Mouse (Mus musculus): Measurements from ENCODE around the gene Zfand6. TPM values are rescaled to one million over a fixed set of nuclear protein-coding genes. Genes with fewer than 3 reads are reported as not detected.

Gene Zfand6
- total and polyA plus RNA-seq, 2 experiments, result 94.2 to 134 TPM

DNA sequence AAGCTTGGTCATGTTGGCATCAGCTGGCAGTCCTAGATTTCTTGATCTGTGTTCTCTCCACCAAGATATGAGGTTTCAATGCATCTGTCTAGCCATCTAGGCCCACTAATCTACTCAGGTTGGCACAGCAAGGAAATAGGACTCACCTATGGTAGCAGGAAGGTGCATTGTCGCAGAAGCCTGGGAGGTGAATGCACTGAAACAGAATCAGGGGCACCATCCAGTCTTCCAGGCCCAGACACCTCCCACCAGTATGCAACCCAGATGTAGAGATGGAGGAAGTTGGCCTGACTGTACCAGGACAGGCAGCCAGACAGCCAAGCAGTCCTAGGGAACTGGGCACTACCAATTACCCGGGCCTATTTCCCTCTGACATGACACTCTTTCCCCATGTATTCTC is 89.1 kb downstream of the Zfand6 start:
- Histone ChIP-seq H3K27me3 (ENCODE audit: control insufficient read depth, insufficient read depth, low read length) (no peaks in the 10 kb centered on the region), H3K4me3 (ENCODE audit: insufficient read depth, low read depth, low read length) (no peak overlapping the region), H3K27ac (replicated peaks; ENCODE audit: insufficient read depth, low read depth, low read length) (no peak overlapping the region), H3K4me1 (ENCODE audit: control insufficient read depth, insufficient read depth, low read length) (peaks cover 25% of the 10 kb centered on the region), H3K9ac (ENCODE audit: low read depth, low read length) (0 out of 2 replicates have a peak overlapping the region, but pooled peaks have one; percentile 4), H3K79me2 (ENCODE audit: control insufficient read depth, insufficient read depth, low read length) (peaks cover 18% of the 10 kb centered on the region; the same call in 1 of the 2 replicates), H3K36me3 (ENCODE audit: control insufficient read depth, insufficient read depth, low read length) (peaks cover 67% of the 10 kb centered on the region)
- peak; percentile 36 for DNase-seq (ENCODE audit: extremely low read depth, low read depth, low spot score)
- WGBS, result 83% methylated on average over 2 of the region's 2 CpGs
- no peak for TF ChIP-seq CTCF (IDR thresholded peaks at IDR 0.05; ENCODE audit: low read depth, low read length)
- no peak for TF ChIP-seq POLR2A (IDR thresholded peaks at IDR 0.05; ENCODE audit: extremely low read depth, insufficient read depth, low read length)

DNA sequence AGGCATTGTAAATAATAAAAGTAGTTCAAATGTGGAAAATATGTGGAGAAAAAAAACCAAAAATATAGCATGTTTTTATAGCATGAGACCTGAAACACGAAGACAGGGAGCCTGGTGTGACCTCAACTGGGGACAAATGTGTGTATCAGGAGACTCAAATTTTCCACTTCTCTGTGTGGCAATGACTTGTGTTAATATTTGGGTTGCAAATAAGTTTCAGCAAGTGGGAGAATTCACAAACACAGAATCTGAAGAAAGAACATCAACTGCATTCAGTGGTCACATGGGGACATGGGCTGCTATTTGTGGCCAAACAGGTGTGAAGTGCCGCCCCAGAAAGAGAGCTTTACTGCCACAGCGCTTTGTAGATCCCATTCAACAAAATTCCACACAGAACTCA is 93.1 kb downstream of the Zfand6 start:
- TF ChIP-seq POLR2A (IDR thresholded peaks at IDR 0.05; ENCODE audit: extremely low read depth, insufficient read depth, low read length) (no peak), CTCF (IDR thresholded peaks at IDR 0.05; ENCODE audit: low read depth, low read length) (no peak)
- no peak overlapping the region for H3K4me3 ChIP-seq (ENCODE audit: insufficient read depth, low read depth, low read length)
- peaks cover 19% of the 10 kb centered on the region for H3K4me1 ChIP-seq (ENCODE audit: control insufficient read depth, insufficient read depth, low read length)
- 41% methylated on average over 3 of the region's 3 CpGs for WGBS
- DNase-seq (ENCODE audit: extremely low read depth, low read depth, low spot score), result peak; percentile 42
- no peaks in the 10 kb centered on the region for H3K27me3 ChIP-seq (ENCODE audit: control insufficient read depth, insufficient read depth, low read length)
- peaks cover 90% of the 10 kb centered on the region for H3K36me3 ChIP-seq (ENCODE audit: control insufficient read depth, insufficient read depth, low read length)
- no peak overlapping the region for H3K27ac ChIP-seq (replicated peaks; ENCODE audit: insufficient read depth, low read depth, low read length)
- peaks cover 11% of the 10 kb centered on the region; the same call in 1 of the 2 replicates for H3K79me2 ChIP-seq (ENCODE audit: control insufficient read depth, insufficient read depth, low read length)
- no peak overlapping the region for H3K9ac ChIP-seq (ENCODE audit: low read depth, low read length)

DNA sequence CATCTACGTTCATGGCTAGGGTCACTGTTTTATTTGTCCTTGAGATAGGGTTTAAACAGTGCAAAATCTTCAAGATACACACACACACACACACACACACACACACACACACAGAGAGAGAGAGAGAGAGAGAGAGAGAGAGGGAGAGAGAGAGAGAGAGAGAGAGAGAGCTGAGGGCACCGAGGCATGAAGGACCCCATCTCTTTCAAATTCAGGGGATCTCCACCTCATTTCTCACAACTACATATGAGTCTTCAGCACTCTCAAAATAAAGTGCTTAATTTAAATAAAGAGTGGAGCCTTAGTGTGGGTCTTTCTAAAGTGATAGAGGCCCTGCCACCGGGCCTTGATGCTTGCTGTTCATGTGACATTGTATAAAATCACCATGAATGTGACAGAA is 93.8 kb downstream of the Zfand6 start:
- Histone ChIP-seq H3K36me3 (ENCODE audit: control insufficient read depth, insufficient read depth, low read length) (peaks cover 90% of the 10 kb centered on the region), H3K9ac (ENCODE audit: low read depth, low read length) (no peak overlapping the region), H3K27ac (replicated peaks; ENCODE audit: insufficient read depth, low read depth, low read length) (no peak overlapping the region), H3K79me2 (ENCODE audit: control insufficient read depth, insufficient read depth, low read length) (peaks cover 5% of the 10 kb centered on the region; the same call in 1 of the 2 replicates), H3K27me3 (ENCODE audit: control insufficient read depth, insufficient read depth, low read length) (no peaks in the 10 kb centered on the region), H3K4me3 (ENCODE audit: insufficient read depth, low read depth, low read length) (no peak overlapping the region), H3K4me1 (ENCODE audit: control insufficient read depth, insufficient read depth, low read length) (peaks cover 14% of the 10 kb centered on the region; the same call in 1 of the 2 replicates)
- WGBS, result 85% methylated on average over 3 of the region's 3 CpGs
- TF ChIP-seq CTCF (IDR thresholded peaks at IDR 0.05; ENCODE audit: low read depth, low read length), result no peak
- no peak for TF ChIP-seq POLR2A (IDR thresholded peaks at IDR 0.05; ENCODE audit: extremely low read depth, insufficient read depth, low read length)
- no peak for DNase-seq (ENCODE audit: extremely low read depth, low read depth, low spot score)

DNA sequence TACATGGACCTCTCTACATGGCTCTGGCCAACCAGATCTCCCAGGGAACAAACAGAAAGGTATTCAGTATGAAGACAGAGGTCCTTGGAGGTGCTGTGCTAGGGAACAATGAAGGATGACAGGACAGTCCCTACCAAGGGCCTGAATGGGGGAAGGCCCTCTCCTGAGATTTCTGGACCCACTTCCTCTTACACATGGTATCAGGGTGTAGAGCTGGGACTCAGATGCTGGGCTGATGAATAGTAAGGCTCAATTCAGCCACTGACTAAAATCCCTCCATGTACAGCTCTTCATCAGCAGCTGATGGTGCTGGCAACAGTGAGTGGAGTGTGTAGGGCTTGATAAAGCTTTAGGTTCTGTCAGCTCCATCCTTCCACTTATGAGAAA is 94.8 kb downstream of the Zfand6 start:
- TF ChIP-seq CTCF (IDR thresholded peaks at IDR 0.05; ENCODE audit: low read depth, low read length), result no peak
- no peak for TF ChIP-seq POLR2A (IDR thresholded peaks at IDR 0.05; ENCODE audit: extremely low read depth, insufficient read depth, low read length)
- DNase-seq (ENCODE audit: extremely low read depth, low read depth, low spot score), result no peak
- H3K27ac ChIP-seq (replicated peaks; ENCODE audit: insufficient read depth, low read depth, low read length), result no peak overlapping the region
- H3K4me3 ChIP-seq (ENCODE audit: insufficient read depth, low read depth, low read length), result no peak overlapping the region
- H3K36me3 ChIP-seq (ENCODE audit: control insufficient read depth, insufficient read depth, low read length), result peaks cover 89% of the 10 kb centered on the region
- H3K9ac ChIP-seq (ENCODE audit: low read depth, low read length), result no peak overlapping the region
- no peaks in the 10 kb centered on the region; the same call in 1 of the 2 replicates for H3K79me2 ChIP-seq (ENCODE audit: control insufficient read depth, insufficient read depth, low read length)
- H3K4me1 ChIP-seq (ENCODE audit: control insufficient read depth, insufficient read depth, low read length), result peaks cover 8% of the 10 kb centered on the region; the same call in 1 of the 2 replicates
- H3K27me3 ChIP-seq (ENCODE audit: control insufficient read depth, insufficient read depth, low read length), result no peaks in the 10 kb centered on the region

DNA sequence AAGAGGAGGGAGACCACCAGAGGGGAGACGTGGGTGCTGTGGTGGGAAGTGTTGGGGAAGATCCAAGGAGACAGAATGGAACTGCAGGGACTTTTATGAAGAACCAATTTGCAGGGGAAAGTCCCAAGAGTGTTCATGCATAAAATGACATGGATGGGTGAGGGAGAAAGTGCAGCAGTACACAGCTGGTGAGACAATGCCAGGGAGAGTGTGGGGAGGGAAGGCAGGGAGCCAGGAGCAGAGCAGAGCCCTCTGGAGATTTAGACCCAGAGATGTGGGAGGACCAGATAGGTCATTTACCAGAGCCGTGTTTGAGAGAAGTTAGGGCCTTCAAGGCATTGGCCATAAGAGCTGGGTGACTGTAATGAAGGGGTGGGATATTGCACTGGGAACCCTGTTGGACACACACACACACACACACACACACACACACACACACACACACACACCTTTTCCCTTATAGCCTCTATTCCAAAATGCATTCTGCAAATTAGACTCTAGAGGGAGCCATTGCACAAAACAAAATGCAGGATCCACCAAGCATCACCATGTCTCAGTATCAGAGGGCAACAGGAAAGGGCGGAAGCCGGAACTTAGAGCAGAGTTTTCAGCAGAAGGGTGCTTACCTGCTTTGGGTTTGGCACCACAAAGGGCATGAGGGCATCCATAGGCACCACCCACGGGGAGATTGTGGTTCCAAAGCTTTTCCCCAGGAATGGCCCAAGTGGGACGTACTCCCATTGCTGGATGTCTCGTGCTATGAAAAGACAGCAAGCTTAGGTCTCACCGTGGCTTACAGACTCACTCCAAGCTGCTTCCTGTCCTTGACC is 95.5 kb downstream of the Zfand6 start:
- no peak overlapping the region for H3K27ac ChIP-seq (replicated peaks; ENCODE audit: insufficient read depth, low read depth, low read length)
- peaks cover 90% of the 10 kb centered on the region for H3K36me3 ChIP-seq (ENCODE audit: control insufficient read depth, insufficient read depth, low read length)
- no peak overlapping the region for H3K4me3 ChIP-seq (ENCODE audit: insufficient read depth, low read depth, low read length)
- H3K27me3 ChIP-seq (ENCODE audit: control insufficient read depth, insufficient read depth, low read length), result no peaks in the 10 kb centered on the region
- peak; percentile 32; the same call in 1 of the 2 replicates for TF ChIP-seq CTCF (IDR thresholded peaks at IDR 0.05; ENCODE audit: low read depth, low read length)
- no peak for TF ChIP-seq POLR2A (IDR thresholded peaks at IDR 0.05; ENCODE audit: extremely low read depth, insufficient read depth, low read length)
- H3K9ac ChIP-seq (ENCODE audit: low read depth, low read length), result no peak overlapping the region
- H3K4me1 ChIP-seq (ENCODE audit: control insufficient read depth, insufficient read depth, low read length), result peaks cover 8% of the 10 kb centered on the region; the same call in 1 of the 2 replicates
- WGBS, result 38% methylated on average over 8 of the region's 8 CpGs
- no peaks in the 10 kb centered on the region; the same call in 1 of the 2 replicates for H3K79me2 ChIP-seq (ENCODE audit: control insufficient read depth, insufficient read depth, low read length)
- peak; percentile 62 for DNase-seq (ENCODE audit: extremely low read depth, low read depth, low spot score)

DNA sequence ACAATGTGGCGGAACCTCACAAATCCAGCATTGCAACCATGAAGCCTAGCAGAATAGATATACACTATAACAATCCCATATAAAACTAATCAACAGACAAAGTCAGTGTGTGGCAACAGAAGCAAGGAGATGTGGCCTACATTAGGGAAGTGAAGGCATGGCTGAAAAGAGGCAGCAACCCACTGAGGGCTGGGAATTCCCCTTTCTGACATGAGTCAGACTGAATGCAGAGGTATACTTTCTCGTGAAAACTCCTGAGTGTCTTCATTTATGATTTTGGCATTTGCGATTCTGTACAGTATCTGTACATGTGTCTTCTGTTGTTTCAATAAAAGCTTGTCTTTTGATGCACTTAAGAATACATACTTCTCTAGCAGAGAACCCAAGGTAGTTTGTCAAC is 98.4 kb downstream of the Zfand6 start:
- TF ChIP-seq POLR2A (IDR thresholded peaks at IDR 0.05; ENCODE audit: extremely low read depth, insufficient read depth, low read length) (no peak), CTCF (IDR thresholded peaks at IDR 0.05; ENCODE audit: low read depth, low read length) (no peak)
- Histone ChIP-seq H3K27me3 (ENCODE audit: control insufficient read depth, insufficient read depth, low read length) (no peaks in the 10 kb centered on the region), H3K36me3 (ENCODE audit: control insufficient read depth, insufficient read depth, low read length) (peaks cover 90% of the 10 kb centered on the region), H3K4me3 (ENCODE audit: insufficient read depth, low read depth, low read length) (no peak overlapping the region), H3K4me1 (ENCODE audit: control insufficient read depth, insufficient read depth, low read length) (no peaks in the 10 kb centered on the region), H3K27ac (replicated peaks; ENCODE audit: insufficient read depth, low read depth, low read length) (no peak overlapping the region), H3K9ac (ENCODE audit: low read depth, low read length) (no peak overlapping the region), H3K79me2 (ENCODE audit: control insufficient read depth, insufficient read depth, low read length) (no peaks in the 10 kb centered on the region)
- WGBS, result 87% methylated on average over 3 of the region's 3 CpGs
- no peak for DNase-seq (ENCODE audit: extremely low read depth, low read depth, low spot score)
